Mouse (Mus musculus): ENCODE data around the gene Naxd.

- TF ChIP-seq POLR2A (IDR thresholded peaks at IDR 0.05; ENCODE audit: insufficient read depth, low read depth, low read length) (no peak), CTCF (IDR thresholded peaks at IDR 0.05) (no peak)
Observed at GRCm38 (mm10) chr8:11481876-11482275, 15.4 kb upstream of the Naxd start.
